Mouse (Mus musculus): ENCODE measurements around the gene Cnot10.
"Not testable (repeated sequence)": the region's sequence is repeated elsewhere in the genome, so short reads cannot be mapped to it uniquely, and the experiment has no call there.

The Cnot10 gene

DNA sequence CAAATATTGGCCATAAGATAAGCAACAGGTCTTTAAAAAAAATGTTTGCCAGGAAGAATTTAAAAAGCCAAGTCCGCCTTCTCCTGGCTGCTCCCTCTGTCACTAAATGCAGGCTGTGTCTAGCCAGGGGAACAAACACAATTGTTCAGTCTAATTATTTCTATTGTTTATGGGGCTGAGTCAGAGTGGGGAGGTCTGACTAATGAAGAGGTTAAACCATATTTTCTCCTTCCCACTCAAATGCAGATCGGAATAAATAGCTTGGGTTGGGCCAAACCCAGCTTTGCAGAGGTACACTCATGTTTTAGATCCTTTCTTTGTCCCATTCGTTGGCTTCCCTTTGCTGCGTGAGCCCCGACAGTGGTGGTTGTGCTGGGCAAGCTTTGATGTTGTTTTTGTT, 9.4 kb upstream of the Cnot10 start:
- no peak for DNase-seq (ENCODE audit: low spot score)

DNA sequence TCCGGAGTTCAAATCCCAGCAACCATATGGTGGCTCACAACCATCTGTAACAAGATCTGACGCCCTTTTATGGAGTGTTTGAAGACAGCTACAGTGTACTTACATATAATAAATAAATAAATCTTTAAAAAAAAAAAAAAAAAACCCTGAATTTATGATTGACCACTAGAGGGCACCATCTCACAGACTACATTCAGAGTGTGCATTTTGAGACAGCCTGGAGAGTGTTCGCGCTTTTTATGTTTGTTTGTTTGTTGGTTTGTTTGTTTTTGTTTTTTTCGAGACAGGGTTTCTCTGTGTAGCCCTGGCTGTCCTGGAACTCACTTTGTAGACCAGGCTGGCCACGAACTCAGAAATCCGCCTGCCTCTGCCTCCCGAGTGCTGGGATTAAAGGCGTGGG, 8.5 kb upstream of the Cnot10 start:
- DNase-seq (ENCODE audit: low spot score) = not testable (repeated sequence)

DNA sequence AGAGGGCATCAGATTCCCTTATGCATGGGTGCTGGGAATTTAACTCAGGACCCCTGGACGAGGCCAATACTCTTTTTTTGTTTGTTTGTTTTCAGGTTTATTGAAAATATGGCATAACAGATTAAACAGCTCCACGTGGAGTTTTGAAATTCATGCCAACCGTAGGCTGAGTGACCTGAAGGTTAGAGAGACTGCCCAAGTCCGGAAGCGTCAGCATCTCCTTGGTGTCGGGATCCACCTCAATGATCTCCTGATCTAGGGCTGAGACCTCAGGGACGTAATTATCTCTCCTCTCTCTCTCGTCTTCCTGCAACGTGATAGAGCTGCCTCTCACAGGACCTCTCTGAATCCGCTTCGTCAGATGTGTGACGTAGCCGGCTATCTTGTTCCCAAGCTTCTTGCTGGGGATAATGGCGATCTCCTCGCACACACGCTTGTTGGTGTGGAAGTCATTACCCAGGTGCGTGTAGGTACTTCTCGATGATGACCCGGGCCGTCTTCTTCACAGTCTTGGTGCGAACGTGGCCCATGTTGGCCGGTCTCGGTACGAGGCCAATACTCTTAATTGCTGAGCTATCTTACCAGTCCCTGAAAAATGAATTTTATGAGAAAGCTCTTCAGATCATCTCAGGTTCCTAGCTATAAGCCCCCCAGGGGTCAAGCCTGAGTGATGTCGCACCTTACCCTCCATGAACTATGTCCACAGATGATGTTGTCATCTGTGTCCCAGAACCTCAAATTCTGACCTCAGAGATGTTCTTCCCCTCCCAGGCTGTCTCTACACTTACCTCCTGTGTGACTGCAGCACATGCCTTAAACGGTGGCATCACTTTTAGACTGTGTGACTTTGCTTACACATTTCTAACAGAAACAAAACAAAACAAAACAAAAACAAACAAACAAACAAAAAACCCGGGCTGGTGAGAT, 7.8 kb upstream of the Cnot10 start:
- no peak for DNase-seq (ENCODE audit: low spot score)

DNA sequence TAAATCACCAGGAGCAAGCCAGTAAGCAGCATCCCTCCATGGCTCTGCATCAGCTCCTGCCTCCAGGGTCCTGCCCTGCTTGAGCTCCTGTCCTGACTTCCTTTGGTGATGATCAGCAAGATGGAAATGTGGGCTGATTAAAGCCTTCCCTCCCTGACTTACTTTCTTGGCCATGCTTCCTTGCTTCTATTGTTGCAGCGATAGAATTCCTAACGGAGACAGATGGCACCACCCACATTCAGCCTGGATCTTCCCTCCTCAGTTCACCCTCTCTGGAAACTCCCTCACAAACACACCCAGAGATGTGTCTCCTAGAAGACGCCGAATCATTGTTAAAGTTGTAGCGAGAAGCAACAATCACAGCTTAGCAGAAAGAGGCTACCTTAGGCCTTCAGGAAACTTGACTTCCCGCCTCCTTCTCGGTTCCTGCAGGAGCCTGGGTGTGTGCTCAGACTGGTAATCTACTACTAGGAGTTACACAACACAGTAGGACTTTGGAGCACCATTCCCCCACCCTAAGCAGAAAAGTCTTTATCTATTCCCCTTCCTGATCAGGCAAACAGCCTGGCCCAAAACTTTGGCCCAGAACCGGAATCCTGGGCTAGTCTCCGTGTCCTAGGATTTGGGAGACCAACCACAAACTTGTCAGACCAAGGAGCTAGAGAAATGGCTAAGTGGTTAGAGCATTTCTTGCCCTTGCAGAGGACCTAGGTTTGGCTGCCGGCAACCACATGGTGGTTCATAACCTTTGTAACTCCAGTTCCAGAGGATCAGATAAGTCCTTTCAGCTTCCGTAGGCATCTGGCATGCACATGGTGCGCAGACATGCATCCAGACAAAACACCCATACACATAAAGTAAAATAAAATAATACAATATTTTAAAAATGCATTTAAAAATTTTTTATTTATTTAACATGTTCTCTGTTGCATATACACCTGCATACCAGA, 6.8 kb upstream of the Cnot10 start:
- no peak for DNase-seq (ENCODE audit: low spot score)

DNA sequence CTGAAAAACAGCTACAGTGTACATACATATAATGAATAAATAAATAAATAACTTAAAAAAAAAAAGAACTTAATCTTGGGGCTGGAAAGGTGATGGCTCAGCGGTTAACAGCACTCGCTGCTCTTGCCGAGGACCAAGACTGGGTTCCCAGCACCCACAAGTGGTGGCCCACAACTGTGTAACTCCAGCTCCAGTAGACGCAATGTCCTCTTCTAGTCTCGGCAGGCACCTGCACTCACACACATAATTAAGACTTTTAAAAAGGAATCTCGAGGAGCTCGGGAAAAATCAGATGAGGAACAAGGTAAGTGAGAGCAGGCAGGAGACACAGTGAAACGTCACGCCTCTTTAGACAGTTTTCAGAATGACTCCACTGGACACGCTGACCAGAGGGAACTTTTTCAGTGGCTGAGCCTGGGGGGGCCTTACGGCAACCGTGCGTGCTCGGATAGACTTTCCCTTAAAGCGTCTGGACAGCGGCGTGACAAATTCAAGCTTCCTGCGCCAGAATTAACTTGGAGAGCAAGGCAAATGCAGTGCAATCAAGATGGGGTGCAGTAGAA, 717 bp downstream of the Cnot10 start:
- no peak for DNase-seq (ENCODE audit: low spot score)

DNA sequence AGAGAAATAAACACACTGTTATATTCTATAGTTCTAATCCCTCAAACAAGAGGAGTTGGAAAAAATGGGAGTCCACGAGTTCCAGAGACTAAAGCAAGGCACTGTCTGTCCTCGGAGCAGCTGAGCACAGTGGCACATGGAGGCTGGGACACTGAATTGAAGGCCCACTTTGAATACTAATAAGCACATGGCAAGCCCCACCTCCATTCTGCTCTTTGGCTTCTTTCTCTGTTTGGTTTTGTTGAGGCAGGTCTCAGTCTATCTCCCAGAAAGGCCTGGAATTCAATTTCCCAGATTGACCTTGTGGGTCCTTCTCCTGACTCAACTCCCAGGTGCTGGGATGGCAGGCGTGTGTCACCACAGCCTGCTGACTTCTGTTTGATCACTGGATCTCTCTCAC, 3.2 kb downstream of the Cnot10 start:
- DNase-seq (ENCODE audit: low spot score) = no peak

DNA sequence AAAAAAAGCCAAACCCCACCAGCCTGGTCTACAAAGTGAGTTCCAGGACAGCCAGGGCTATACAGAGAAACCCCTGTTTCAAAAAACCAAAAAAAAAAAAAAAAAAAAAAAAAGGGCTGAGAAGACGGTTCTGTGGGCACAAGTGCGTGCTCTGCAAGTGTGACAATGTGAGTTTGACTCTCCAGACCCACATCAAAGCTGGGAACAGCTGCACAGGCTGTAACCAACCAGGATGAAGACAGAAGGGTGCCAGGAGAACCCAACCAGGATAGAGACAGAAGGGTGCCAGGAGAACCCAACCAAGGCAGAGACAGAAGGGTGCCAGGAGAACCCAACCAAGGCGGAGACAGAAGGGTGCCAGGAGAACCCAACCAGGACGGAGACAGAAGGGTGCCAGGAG, 3.8 kb downstream of the Cnot10 start:
- no peak for DNase-seq (ENCODE audit: low spot score)

DNA sequence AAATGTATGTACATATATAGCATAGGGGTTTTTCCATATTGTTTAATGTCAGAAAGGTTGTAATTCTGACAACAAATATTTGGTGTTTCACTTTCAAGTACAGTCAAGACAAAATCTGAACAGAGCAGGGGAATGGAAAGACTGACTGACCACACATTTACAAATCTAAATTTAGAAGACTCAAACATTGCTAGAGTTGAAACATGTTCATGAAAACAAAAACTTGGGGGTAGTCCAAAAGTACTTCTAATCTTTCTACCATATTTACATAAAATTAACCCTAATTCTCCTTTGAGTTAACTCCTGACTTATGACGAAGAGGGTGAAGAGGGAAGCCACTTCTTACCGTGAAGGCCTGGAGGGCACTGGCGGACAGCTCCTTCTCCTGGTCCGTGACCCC, 7.7 kb downstream of the Cnot10 start:
- DNase-seq (ENCODE audit: low spot score) = no peak

DNA sequence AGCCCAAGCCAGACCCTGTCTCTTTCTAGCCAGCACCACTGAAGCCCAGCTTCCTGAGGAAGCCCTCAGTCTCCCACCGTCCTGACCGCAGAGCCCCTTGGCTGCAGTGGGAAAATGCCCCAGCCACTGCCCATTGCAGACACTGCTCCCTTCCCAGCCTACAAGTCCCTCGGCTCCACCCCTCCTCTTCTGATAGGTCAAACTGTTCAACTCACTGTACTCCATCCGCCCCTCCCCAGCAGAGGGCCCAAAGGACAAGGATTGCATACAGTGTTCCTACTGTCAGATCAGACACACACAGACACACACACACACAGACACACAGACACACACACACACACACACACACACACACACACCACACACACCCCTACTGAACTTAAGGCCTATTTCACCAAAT, 13.3 kb downstream of the Cnot10 start:
- DNase-seq (ENCODE audit: low spot score) = no peak

DNA sequence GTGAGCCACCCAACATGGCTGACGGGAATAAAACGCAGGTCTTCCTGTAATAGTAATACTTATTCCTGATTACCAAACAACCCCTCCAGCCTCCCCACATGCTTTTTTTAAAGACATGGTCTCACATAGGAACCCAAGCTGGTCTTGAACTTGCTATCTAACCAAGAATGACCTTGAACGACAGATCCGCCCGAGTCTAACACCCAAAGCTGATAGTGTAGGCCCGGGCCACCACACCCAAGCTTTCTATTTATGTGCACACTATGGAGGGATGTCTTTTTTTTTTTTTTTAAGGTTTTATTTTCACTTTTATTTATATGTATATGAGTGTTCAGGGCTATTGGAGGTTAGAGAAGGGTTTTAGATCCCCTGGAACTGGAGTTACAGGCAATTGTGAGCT, 15.8 kb downstream of the Cnot10 start:
- no peak for DNase-seq (ENCODE audit: low spot score)

DNA sequence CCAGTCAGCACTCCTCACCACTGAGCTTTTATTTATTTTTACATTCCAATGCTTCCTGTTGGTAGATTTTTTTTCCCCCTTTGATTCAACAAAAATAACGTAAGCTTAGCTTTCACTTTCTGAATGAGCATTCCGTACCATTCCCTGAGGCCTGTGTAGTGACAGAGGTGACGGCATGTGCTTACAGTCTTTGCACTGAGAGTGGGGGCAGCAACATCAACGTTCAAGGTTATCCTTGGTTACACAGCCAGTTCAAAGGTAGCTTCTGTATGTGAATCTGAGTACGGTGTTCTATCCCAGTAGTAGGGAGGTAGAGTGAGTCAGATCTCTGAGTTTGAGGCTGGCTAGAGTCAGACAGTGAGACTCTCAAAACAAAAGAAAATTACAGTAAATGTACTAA, 18.8 kb downstream of the Cnot10 start:
- DNase-seq (ENCODE audit: low spot score) = no peak

DNA sequence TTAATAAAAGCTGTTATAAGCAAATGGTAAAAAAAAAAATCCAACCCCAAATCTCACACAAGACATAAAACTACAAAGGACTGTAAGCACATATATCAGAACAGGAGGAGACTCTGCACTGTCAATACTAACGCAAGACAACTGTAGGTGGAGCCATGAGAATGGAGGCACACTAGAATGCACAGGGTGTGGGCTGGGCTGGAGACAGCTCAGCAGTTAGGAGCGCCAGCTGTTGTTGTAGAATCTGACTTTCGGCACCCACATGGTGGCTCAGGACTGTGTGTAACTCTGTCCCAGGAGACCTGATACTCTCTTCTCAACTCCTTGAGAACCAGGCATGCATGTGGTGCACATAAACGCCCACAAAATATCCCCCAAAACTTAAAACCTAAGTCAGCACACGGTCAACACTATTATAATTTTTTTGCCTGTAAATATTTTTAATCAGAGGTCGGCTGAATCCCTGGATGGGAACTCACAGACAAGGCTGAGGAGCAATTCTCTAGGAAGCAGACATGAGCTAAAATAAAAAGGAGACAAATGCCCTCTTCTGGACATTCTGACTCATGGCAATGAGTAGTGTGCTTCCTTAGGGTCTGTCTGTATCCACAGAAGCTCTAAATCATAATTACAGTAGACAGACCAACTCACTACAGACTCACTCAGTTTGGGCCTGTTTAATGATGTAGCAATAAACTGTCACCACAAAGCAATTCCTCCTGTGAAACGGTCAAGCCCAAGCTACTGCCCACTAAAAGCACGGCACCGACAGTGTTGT, 25.6 kb downstream of the Cnot10 start:
- DNase-seq (ENCODE audit: low spot score) = no peak

DNA sequence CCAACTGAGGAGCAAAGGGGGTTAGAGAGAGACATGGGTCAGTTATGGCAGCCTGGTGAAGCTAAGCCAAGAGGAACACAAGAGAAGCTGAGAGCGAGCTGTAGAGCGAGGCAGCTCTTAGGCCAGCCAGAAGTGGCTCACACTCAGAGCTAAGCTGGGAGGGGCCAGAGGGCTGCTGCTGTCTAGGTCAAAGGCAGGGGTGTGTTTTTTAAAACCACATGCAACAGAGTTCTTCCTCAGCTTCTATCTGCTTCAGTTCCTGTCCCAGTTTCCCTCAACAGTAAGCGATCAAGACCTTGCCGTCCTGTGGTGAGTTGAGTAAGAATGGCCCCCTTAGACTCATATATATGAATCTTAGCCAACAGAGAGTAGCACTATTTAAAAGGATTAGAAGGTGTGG, 27.0 kb downstream of the Cnot10 start:
- DNase-seq (ENCODE audit: low spot score) = no peak

DNA sequence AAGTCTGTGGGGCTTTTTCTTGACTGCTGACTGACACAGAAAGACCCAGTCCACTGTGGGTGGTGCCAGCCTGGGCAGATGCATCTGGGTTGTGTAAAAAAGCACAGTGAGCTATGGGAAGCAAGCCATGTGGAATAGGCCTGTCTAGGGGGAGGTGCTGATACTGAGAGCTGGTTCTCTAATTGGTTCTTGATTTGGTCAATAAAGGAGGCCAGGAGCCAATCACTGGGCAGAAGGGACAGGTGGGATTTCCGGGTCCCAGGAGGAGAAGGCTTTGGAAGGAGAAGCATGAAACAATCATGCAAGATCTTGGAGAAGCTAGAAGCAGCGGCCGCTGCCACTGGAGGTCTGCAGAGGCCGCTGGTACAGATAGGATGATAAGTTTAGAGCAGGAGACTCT, 27.4 kb downstream of the Cnot10 start:
- DNase-seq (ENCODE audit: low spot score) = no peak

DNA sequence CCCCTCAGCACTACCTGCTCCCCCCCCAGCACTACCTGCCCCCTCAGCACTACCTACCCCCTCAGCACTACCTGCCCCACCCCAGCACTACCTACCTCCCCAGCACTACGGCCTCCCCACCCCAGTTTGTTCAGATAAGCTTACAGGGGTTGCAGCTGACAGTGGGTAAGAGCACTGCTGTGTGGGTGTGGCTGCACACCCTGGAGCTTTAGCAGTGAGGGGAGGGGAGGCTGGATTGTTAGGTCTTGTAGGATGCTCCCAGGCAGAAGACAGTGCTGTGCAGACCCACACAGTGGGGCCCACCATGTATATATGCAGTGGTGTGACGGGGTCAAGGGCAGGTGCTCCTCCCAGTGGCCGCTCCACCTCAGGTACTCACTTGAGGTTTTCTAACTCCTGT, 29.7 kb downstream of the Cnot10 start:
- DNase-seq (ENCODE audit: low spot score) = no peak

DNA sequence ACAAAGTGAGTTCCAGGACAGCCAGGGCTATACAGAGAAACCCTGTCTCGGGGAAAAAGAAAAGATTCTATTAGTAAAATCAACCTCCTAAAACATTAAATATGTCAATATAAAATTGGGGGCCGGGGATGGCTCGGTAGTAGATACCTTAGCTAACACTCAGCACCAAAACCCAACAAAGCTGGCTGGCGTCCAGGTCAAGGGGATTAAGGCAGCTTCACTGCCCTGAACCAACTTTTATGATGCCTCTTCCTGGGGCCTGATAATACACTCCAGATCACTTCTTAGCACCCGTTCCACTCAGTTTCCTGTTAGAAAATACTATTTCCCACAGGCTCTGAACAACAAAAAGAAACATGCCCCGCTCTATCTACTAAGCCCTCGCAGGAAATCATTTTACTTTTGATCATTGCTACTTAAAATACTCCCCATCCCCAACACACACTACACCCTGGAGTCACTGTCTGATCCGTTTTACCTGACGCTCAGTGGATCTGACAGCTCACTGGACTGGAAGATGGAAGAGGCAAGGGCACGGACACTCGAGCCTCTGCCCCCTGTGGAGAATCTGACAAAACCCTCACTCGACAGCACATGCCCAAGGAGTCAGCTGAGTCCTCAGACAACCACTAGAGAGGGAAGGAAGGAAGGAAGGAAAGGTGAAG, 36.0 kb downstream of the Cnot10 start:
- DNase-seq (ENCODE audit: low spot score) = no peak

DNA sequence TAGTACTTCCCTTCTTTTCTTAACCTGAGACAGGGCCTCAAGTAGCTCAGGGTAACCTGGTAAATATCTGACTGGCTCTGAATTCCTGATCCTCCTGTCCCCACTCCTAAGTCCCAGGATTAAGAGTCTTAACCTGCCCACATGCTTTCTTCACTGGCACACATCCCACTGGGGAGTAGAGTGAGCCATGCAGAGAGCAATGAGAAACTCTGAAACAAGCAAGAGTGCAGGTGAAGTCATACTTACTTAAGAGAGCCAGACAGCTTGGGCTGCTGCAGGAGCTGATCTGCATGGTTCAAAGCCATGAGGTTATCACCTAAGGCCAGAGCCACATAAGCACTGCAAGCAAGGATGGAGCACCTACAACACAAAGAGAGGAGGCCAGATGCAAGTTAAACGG, 38.9 kb downstream of the Cnot10 start:
- no peak for DNase-seq (ENCODE audit: low spot score)

DNA sequence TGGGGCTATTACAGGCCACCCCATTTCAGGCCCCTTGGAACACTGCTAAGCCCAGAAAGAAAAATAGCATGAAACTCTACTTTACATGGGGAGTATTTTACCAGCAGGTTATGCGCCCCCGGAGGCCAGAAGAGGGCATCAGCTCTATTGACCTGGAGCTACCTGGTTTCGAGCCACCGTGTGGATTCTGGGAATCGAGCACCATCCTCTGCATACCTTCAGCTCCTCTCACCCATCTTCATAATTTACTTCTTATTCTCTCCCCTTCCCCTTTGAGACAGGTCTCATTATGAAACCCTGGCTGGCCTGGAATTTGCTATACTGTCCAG, 55.0 kb downstream of the Cnot10 start:
- DNase-seq (ENCODE audit: low spot score) = no peak

DNA sequence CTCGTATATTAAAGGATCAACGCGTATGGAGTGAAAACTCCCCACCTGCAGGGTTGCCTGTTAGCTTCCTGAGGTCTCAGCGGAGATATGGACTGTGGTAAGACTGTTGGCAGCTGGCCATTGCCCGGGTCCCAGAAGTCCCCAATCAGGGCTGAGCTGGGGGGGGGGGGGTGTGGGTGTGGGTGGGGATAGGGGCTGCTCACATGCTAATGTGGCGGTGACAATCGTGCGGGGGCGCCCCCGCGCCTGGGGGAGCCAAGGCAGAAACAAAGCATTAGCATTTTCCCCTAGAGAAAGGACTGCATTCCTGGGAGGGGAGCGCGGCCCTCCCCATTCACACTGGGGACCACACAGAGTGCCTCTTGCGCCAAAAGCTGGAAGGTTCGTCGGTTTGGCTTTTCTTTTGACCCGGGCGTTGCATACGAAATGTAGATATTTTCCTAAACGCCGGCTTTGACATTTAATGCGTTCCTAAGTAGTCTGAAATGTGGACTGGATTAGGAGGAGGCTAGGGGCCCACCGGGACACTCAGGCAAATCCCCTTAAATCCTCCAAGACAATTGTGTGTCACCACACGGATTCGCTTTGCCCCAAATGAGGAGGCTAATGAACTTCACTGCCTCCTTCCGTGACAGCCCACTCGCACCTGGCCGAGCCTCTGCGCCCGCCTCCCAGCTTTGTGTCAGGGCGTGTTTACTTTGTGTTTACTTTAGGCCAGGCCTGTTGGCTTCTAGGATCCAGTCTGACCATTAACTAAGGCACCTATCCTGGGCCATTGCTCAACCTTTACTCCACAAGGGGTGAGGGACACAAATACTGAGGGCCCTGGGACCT, 55.6 kb downstream of the Cnot10 start:
- DNase-seq (ENCODE audit: low spot score) = no peak

DNA sequence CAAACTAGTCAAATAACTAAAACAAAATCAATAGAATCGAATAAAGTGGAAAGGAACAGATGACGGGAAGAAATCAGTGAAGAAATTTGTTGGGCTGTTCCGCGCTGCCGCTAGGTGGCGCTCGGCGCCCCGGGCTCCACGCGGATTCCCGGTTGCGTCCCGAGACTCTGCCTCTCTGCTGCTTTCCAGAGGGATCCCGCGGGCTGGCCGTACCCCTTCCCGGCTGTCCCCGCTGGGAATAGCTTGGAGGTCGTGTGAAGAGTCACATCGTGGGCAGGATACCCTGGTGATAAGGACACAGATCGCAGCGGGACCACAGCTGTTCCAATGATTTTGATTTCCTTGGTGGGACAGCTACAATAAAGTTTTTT, 56.2 kb downstream of the Cnot10 start:
- DNase-seq (ENCODE audit: low spot score) = peak; percentile 21

DNA sequence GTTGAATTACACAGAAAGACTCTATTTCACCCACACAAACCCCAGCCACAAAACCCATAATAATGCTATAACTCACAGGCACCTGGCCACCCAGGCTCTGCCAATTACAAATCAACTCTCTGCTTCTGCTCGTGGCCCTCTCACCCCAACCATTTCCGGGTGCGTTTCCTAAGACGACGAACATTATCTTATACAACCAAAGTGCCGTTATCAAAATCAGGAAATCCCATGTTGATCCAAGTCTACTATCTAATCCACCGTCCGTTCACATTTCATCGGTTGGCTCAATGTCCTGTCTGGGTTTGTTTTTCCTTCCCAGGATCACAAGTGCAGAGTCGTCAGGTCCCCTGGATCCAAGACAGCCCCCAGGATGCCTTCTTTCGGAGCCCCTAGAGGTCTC, 61.3 kb downstream of the Cnot10 start:
- DNase-seq (ENCODE audit: low spot score) = no peak
